Mouse (Mus musculus) small intestine, adult 2 months (tissue): ENCODE data around the gene Chrna9.

Source experiments
- CTCF ChIP-seq: fragments of 200-500 bp; IDR thresholded peaks from 2 replicates; pipeline ENCODE4 v1.5.1; 2012; ENCODE audit warnings: low read depth, mild to moderate bottlenecking, control low read depth, inconsistent platforms, low read length, moderate library complexity, mixed read lengths; ENCODE audit not compliant: insufficient replicate concordance, insufficient read length; ENCODE audit errors: extremely low read depth
- POLR2A ChIP-seq: fragments of 200-500 bp; IDR thresholded peaks from 2 replicates; pipeline ENCODE4 v1.6.1; 2012; ENCODE audit warnings: low read depth, mild to moderate bottlenecking, control low read depth, inconsistent platforms, low read length, moderate library complexity

DNA sequence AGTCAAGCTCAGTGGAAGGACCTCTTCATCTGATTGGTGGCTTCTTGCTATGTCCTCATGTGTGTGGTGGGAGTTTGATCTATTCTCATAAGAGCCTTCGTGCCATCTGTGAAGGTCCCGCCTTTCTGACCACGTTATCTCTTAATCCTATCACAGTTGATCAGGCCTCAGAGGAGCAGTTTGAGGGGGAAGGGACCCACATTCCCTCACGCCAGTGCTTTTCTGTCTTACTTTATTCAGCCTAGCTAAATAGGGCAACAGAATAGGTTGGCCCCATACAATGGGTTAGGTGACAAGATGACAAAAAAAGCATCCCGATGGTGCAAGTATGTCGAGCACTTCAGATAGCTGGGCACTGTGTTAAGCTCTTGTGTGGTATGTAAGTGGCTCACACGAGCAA is 39.0 kb upstream of the Chrna9 start:
- TF ChIP-seq CTCF (no peak), POLR2A (no peak)
